Mouse (Mus musculus) lung, postnatal 0 days (tissue): ENCODE data around the gene Gm6803.
"Not testable (repeated sequence)": the region's sequence is repeated elsewhere in the genome, so short reads cannot be mapped to it uniquely, and the experiment has no call there.

Experiments used
- CTCF ChIP-seq: IDR thresholded peaks from 2 replicates; pipeline ENCODE4 v1.5.1; 2016; ENCODE audit warnings: antibody characterized with exemption, mild to moderate bottlenecking
- EP300 ChIP-seq: IDR thresholded peaks from 2 replicates; pipeline ENCODE4 v1.6.1; 2016; ENCODE audit warnings: antibody characterized with exemption, mild to moderate bottlenecking, control low read depth

DNA sequence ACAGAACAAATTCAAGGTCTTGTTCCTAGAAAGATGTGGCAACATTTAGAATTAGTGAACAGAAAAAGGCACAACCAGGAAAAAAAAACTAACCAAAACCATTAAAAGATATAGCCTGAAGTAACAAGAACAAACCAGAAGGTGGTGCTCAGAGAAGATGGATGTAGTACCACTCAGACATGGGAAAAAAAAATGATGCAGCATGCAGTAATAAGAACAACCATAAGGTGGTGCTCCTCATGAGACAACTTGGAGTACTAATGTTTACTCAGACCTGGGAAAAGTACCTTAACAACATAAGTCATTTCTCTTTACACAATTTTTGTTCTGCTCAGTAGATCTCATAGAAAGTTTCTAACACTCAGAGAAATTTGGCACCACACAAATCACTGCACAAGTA, 34.6 kb downstream of the Gm6803 start:
- TF ChIP-seq CTCF, EP300: not testable (repeated sequence)
